ENCODE assay signal across 11 mouse cellular contexts in the genomic region with DNA sequence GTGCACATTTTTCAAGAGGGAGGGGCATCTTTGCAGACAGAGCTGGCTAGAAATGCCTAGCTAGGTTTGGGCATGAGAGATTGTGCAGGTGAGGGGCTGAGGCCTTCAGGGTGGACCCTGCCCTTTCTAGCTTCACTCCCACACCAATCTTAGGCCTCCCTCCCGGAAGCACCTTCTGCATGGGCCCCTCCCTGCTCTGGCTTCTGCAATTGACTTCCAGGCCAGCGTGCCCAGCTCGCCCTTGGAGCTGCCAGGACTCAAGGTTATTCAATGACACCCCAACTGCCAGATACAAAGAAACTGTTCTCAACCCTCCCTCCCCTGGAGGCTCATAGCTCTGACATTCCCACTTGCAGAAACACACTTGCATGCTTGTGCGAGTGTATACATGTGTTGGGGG.
DNase-seq lines count a peak whose midpoint lies in the region; ATAC-seq and TF ChIP-seq lines count a peak whose summit lies in the region.
"Had no signal": no experiment of that assay in that cellular context is flagged by ENCODE, and none has a peak within 500 bp of the region (broad histone marks: within the 10 kb centered on the region; RNA-seq: fewer than 3 reads in every experiment).

No protein-coding gene starts in this region.

- H3K9ac ChIP-seq in hindbrain, embryonic 14.5 days: no peak overlapping the region
- H3K9ac ChIP-seq in intestine, embryonic 16.5 days (ENCODE audit: low read depth, low read length): 0 out of 2 replicates have a peak overlapping the region, but pooled peaks have one; percentile 1
- H3K9ac ChIP-seq: liver, embryonic 15.5 days had no signal

- H3K4me1 ChIP-seq in hindbrain, embryonic 10.5 days (replicated peaks): peaks cover 81% of the 10 kb centered on the region
- H3K4me1 ChIP-seq in hindbrain, embryonic 14.5 days (replicated peaks; ENCODE audit: control insufficient read depth, insufficient read depth, low read length): peaks cover 35% of the 10 kb centered on the region
- H3K4me1 ChIP-seq in intestine, embryonic 16.5 days (ENCODE audit: control insufficient read depth, insufficient read depth, low read length): peaks cover 32% of the 10 kb centered on the region

- H3K27ac ChIP-seq in hindbrain, embryonic 10.5 days: peak overlapping the region; percentile 66
- H3K27ac ChIP-seq in hindbrain, embryonic 14.5 days: no peak overlapping the region
- peak overlapping the region; percentile 63 for H3K27ac ChIP-seq in intestine, embryonic 16.5 days (ENCODE audit: low read length)
- H3K27ac ChIP-seq in left cerebral cortex, adult 2 months: no peak overlapping the region
- H3K27ac ChIP-seq: liver, embryonic 15.5 days had no signal

- intact Hi-C loops in left cerebral cortex, adult 2 months (cut with DNase I): loop anchor here (5.0 kb wide), 1 partner anchor 1264 kb away; no protein-coding TSS in a partner anchor

- H3K4me2 ChIP-seq in hindbrain, embryonic 14.5 days (replicated peaks): no peak overlapping the region
- H3K4me2 ChIP-seq in intestine, embryonic 16.5 days (ENCODE audit: low read depth, low read length): no peak overlapping the region
- H3K4me2 ChIP-seq: liver, embryonic 15.5 days had no signal

- 70% methylated on average over 4 of the region's 4 CpGs for WGBS in hindbrain, embryonic 10.5 days
- 66% methylated on average over 4 of the region's 4 CpGs for WGBS in hindbrain, embryonic 14.5 days
- WGBS in intestine, embryonic 16.5 days: 56% methylated on average over 4 of the region's 4 CpGs

- H3K27me3 ChIP-seq in hindbrain, embryonic 10.5 days (ENCODE audit: insufficient read depth, poor library complexity, severe bottlenecking): 0 out of 2 replicates have a peak, but pooled peaks cover 4% of the 10 kb centered on the region
- no peaks in the 10 kb centered on the region for H3K27me3 ChIP-seq in hindbrain, embryonic 14.5 days (ENCODE audit: control insufficient read depth, insufficient read depth, low read length)
- no peaks in the 10 kb centered on the region for H3K27me3 ChIP-seq in intestine, embryonic 16.5 days (replicated peaks; ENCODE audit: control insufficient read depth, insufficient read depth, low read length)
- H3K27me3 ChIP-seq: liver, embryonic 15.5 days had no signal

- no peak overlapping the region for H3K4me3 ChIP-seq in hindbrain, embryonic 10.5 days
- no peak overlapping the region for H3K4me3 ChIP-seq in hindbrain, embryonic 14.5 days (replicated peaks; ENCODE audit: low read length)
- no peak overlapping the region for H3K4me3 ChIP-seq in intestine, embryonic 16.5 days (ENCODE audit: low read length)
- H3K4me3 ChIP-seq in left cerebral cortex, adult 2 months: no peak overlapping the region
- H3K4me3 ChIP-seq: liver, embryonic 15.5 days; megakaryocyte, embryonic 14.5 days had no signal

- no peaks in the 10 kb centered on the region for H3K9me3 ChIP-seq in hindbrain, embryonic 10.5 days
- no peaks in the 10 kb centered on the region for H3K9me3 ChIP-seq in hindbrain, embryonic 14.5 days (ENCODE audit: control insufficient read depth, low read length)
- no peaks in the 10 kb centered on the region for H3K9me3 ChIP-seq in intestine, embryonic 16.5 days (ENCODE audit: control insufficient read depth, low read length)
- H3K9me3 ChIP-seq: liver, embryonic 15.5 days; megakaryocyte, embryonic 14.5 days had no signal

- no peaks in the 10 kb centered on the region for H3K36me3 ChIP-seq in hindbrain, embryonic 10.5 days
- no peaks in the 10 kb centered on the region for H3K36me3 ChIP-seq in hindbrain, embryonic 14.5 days (replicated peaks; ENCODE audit: control insufficient read depth, insufficient read depth)
- H3K36me3 ChIP-seq in intestine, embryonic 16.5 days (ENCODE audit: control insufficient read depth, insufficient read depth, low read length): no peaks in the 10 kb centered on the region
- H3K36me3 ChIP-seq: liver, embryonic 15.5 days had no signal

- no peak for DNase-seq in hindbrain, embryonic 10.5 days (ENCODE audit: low spot score)
- DNase-seq in hindbrain, embryonic 14.5 days (ENCODE audit: low spot score): no peak
- peak; percentile 51 for DNase-seq in ZHBTc4 (ENCODE audit: low read depth, low spot score)
- DNase-seq in adrenal gland, postnatal 10 days: peak; percentile 67
- no peak for DNase-seq in urinary bladder, postnatal 25 days (ENCODE audit: low spot score)
- DNase-seq in right cerebral cortex, postnatal 14 days: no peak
- DNase-seq in left cerebral cortex, adult 2 months (ENCODE audit: extremely low spot score in 1 of 2, low spot score in 2 of 2): no peak
- DNase-seq: embryo, embryonic 11 days had no signal

- no peak for ATAC-seq in hindbrain, embryonic 14.5 days (ENCODE audit: low FRiP score)
- peak; percentile 72 for ATAC-seq in intestine, embryonic 16.5 days

- TF ChIP-seq CTCF in left cerebral cortex, adult 2 months (IDR thresholded peaks at IDR 0.05): no peak

Comparison
In these comparisons a context has a peak if more than half of its experiments do, and no peak if none do; other contexts are left out.
1. H3K27ac ChIP-seq: peak in hindbrain, embryonic 10.5 days (single experiment) and intestine, embryonic 16.5 days (single experiment); none in hindbrain, embryonic 14.5 days (single experiment) and left cerebral cortex, adult 2 months (single experiment).
2. DNase-seq: peak in ZHBTc4 (single experiment) and adrenal gland, postnatal 10 days (single experiment); none in hindbrain, embryonic 10.5 days (single experiment), hindbrain, embryonic 14.5 days (single experiment), urinary bladder, postnatal 25 days (single experiment), right cerebral cortex, postnatal 14 days (single experiment) and left cerebral cortex, adult 2 months (0 of 2).